Comparison of ENCODE assay signal across 18 mouse cellular contexts in the genomic region with DNA sequence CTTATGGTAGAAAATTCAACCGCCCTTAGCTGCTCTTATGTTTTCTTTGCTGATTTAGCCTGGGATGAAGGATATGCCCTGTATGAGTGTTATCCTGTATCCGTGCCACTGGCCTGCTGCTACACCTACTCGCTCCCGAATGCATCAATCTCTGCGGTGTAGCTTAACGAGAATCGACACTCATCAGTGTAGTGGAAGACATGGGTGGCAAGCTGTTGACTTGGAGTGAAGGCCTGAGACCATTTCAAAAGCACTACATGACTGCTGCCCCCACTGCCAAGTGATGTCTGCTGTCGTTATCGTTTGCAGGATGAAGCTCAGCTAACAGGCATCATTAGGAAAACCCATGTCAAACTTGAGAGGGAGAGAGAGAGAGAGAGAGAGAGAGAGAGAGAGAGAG.
"Had no signal": no experiment of that assay in that cellular context is flagged by ENCODE, and none has a peak within 500 bp of the region (broad histone marks: within the 10 kb centered on the region; RNA-seq: fewer than 3 reads in every experiment).

No protein-coding gene starts in this region.

- H3K9ac ChIP-seq: kidney, embryonic 15.5 days; liver, embryonic 14.5 days; lung, embryonic 15.5 days; midbrain, embryonic 13.5 days; stomach, embryonic 15.5 days had no signal

- H3K9me3 ChIP-seq: kidney, embryonic 15.5 days; lung, embryonic 15.5 days; midbrain, embryonic 13.5 days; stomach, embryonic 15.5 days had no signal

- H3K4me2 ChIP-seq: kidney, embryonic 15.5 days; lung, embryonic 15.5 days; midbrain, embryonic 13.5 days; stomach, embryonic 15.5 days had no signal

- H3K27ac ChIP-seq: kidney, embryonic 15.5 days; left cerebral cortex, adult 2 months; liver, embryonic 14.5 days; lung, embryonic 15.5 days; midbrain, embryonic 13.5 days; stomach, embryonic 15.5 days had no signal

- H3K4me1 ChIP-seq: midbrain, embryonic 13.5 days; stomach, embryonic 15.5 days had no signal

- H3K27me3 ChIP-seq: kidney, embryonic 15.5 days; lung, embryonic 15.5 days; midbrain, embryonic 13.5 days; stomach, embryonic 15.5 days had no signal

- H3K4me3 ChIP-seq: kidney, embryonic 15.5 days; left cerebral cortex, adult 2 months; lung, embryonic 15.5 days; midbrain, embryonic 13.5 days; stomach, embryonic 15.5 days had no signal

- ATAC-seq: midbrain, embryonic 13.5 days; midbrain, embryonic 16.5 days had no signal

- DNase-seq: kidney, adult 11 months; kidney, adult 8-10 months; kidney, postnatal 10 days; kidney, postnatal 36 days; layer of hippocampus, postnatal 36 days; lung, adult 18-20 months; lung, postnatal 10 days; lung, postnatal 36 days; right cerebral cortex, postnatal 25 days; spleen, adult 18-20 months; thymus, postnatal 36 days had no signal

- H3K36me3 ChIP-seq: kidney, embryonic 15.5 days; lung, embryonic 15.5 days; midbrain, embryonic 13.5 days; stomach, embryonic 15.5 days had no signal
